Mouse (Mus musculus) layer of hippocampus, adult 9-10 months (tissue): Measurements from ENCODE around the gene Mindy3.

Source experiments
- DNase-seq: peaks from one replicate; pipeline ENCODE4 v3.0.0; 2022; ENCODE audit warnings: low spot score

Mindy3 gene

DNA sequence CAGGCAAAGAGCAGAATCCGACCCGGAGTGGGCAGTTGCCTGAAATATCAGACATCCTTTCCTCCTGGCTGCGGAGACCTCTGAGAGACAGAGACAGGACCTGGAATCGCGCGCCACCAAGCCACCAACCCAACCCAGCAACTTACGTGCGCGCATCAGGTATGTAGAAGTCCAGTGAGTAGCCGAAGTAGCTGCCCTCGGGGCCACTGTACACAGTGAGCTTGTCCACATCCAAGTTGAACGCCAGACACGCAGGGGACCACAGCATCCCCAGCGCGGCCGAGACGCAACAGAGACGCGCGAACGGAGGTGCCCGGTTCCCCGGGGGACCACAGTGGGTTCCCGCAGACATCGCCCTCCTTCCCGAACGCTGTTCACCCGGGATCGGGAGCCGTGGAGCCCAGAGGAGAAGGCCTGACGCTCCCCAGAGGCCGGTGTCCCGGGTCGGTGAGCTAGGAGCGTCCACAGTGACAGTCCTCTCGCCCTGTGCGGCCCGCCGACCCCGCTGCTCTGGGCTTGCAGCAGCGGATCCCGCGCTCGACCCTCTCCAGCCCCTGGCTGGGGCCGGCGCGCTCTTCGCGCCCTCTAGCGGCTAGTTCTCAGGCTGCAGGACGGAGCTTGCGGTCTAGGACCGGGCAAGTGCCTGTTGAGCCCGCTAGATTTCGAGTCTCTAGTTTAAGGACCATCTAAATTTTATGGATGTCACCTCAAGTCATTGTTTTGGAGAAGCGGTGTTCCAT, 117.7 kb downstream of the Mindy3 start, which contains the start of gene Itga8:
Itga8 (minus strand) TSS at position 492 of the 740 bp plus-strand sequence.
- DNase-seq = no peak

DNA sequence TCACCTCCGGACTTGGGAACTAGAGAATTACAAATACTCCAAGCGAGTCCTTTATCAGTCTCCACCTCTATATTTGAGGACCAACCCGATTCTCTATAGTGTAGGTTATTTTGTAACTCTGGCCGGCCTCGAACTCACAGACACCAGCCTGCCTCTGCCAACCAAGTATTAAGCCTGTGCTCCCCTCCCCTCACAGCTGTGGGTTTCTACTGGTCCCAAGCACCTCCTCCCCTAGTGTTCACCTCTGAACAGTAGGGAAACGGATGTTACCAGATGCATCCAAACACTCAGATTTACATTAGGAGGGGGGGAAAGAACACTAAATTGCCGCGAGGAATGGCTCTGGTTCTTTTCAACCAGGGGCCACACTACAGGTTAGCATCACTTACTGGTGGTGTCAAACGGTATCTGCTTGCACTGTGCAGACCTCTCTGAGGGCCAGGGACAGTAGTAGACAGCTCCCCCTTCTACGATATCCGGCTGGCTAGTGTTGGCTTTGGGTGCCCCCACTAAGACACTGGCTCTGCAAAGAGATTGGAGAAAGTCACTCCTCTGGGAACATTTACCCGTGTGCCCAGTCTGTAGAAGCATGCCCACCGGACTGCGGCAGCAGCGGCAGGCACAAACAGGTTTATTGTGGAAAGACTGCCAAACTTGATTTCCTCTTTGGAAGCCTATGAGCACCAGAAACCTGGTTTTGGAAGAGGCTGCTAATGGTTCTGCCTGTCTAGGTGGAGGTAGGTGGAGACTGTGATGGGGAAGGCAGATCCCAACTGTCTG, 118.6 kb downstream of the Mindy3 start:
- DNase-seq = no peak

DNA sequence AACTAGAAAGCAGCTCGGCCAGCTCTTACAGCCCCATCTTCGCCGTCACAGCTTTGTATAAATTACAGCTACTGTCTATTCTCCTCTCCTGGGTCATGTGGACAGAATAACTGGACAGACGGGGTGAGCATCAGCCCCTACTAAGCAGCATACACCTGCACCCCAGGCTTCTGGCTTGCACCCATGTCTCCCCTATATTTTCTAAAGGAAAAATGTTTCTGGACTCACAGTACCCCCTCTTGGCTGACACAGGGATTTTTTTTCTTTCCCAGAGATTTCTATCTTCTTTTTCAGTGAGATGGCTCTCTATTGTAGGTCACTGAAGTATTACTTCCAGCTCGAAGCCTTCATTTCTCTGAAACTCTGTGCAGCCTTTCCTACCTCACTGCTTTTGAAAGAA, 122.0 kb downstream of the Mindy3 start:
- no peak for DNase-seq
